Mouse (Mus musculus) bone marrow macrophage, adult 2 months (primary cell): Measurements from ENCODE around the gene Cyth1. TPM values are rescaled to one million over a fixed set of nuclear protein-coding genes. Genes with fewer than 3 reads are reported as not detected.

ENCODE experiments used
- H3K27ac ChIP-seq: 2 replicates; pipeline ENCODE4 v1.5.1; 2012; ENCODE audit warnings: low read depth, low read length; ENCODE audit not compliant: insufficient read depth
- H3K4me1 ChIP-seq: 2 replicates; pipeline ENCODE4 v1.6.1; 2012; ENCODE audit warnings: low read length; ENCODE audit not compliant: control insufficient read depth, insufficient read depth
- H3K4me3 ChIP-seq: 2 replicates; pipeline ENCODE4 v1.5.1; 2012; ENCODE audit warnings: mild to moderate bottlenecking, low read length, moderate library complexity; ENCODE audit not compliant: insufficient read depth
- CTCF ChIP-seq: IDR thresholded peaks from 2 replicates; pipeline ENCODE4 v1.5.1; 2012; ENCODE audit warnings: low read depth, mild to moderate bottlenecking, low read length, moderate library complexity
- POLR2A ChIP-seq: IDR thresholded peaks from 2 replicates; pipeline ENCODE4 v1.6.1; 2012; ENCODE audit warnings: mild to moderate bottlenecking, low read depth, low read length, borderline replicate concordance
- polyA plus RNA-seq: library from polyadenylated mRNA; stranded (reverse); fragments of >200 nt; gene quantifications from 2 replicates; pipeline ENCODE4 v1.2.4, GENCODE M21; 2012; ENCODE audit not compliant: missing spikeins, insufficient read depth, insufficient read length

Gene Cyth1
- polyA plus RNA-seq, 1 experiment, result 47.2 TPM

GRCm38 (mm10) chr11:118280218-118280617, 31.8 kb upstream of the Cyth1 start:
- peaks cover 5% of the 10 kb centered on the region; the same call in 1 of the 2 replicates for H3K4me1 ChIP-seq
- H3K27ac ChIP-seq, result no peak overlapping the region
- no peak overlapping the region for H3K4me3 ChIP-seq
- no peak for TF ChIP-seq CTCF
- TF ChIP-seq POLR2A, result no peak

- H3K4me3 ChIP-seq, result no peak overlapping the region
- H3K4me1 ChIP-seq, result peaks cover 11% of the 10 kb centered on the region; the same call in 1 of the 2 replicates
- TF ChIP-seq CTCF, result no peak
- no peak for TF ChIP-seq POLR2A
- no peak overlapping the region for H3K27ac ChIP-seq
These were observed 27.9 kb upstream of the Cyth1 start for GRCm38 (mm10) chr11:118276328-118276727.

GRCm38 (mm10) chr11:118275092-118275491, 26.7 kb upstream of the Cyth1 start:
- TF ChIP-seq CTCF (no peak), POLR2A (no peak)
- peaks cover 15% of the 10 kb centered on the region for H3K4me1 ChIP-seq
- H3K4me3 ChIP-seq, result peak overlapping the region; percentile 2; the same call in 1 of the 2 replicates
- H3K27ac ChIP-seq, result peak overlapping the region; percentile 66

- Histone ChIP-seq H3K4me3 (no peak overlapping the region), H3K4me1 (peaks cover 8% of the 10 kb centered on the region), H3K27ac (peak overlapping the region; percentile 39; the same call in 1 of the 2 replicates)
- TF ChIP-seq CTCF, result no peak
These were observed 21.4 kb upstream of the Cyth1 start for GRCm38 (mm10) chr11:118269827-118270226.

GRCm38 (mm10) chr11:118266666-118267046, 18.3 kb upstream of the Cyth1 start:
- Histone ChIP-seq H3K27ac (no peak overlapping the region), H3K4me3 (no peak overlapping the region), H3K4me1 (peaks cover 6% of the 10 kb centered on the region)
- TF ChIP-seq CTCF, result no peak
- no peak for TF ChIP-seq POLR2A

- no peak overlapping the region for H3K4me3 ChIP-seq
- no peak overlapping the region for H3K27ac ChIP-seq
- no peak for TF ChIP-seq POLR2A
- TF ChIP-seq CTCF, result no peak
- H3K4me1 ChIP-seq, result peaks cover 6% of the 10 kb centered on the region
These were observed 17.8 kb upstream of the Cyth1 start for GRCm38 (mm10) chr11:118266044-118266665.

- Histone ChIP-seq H3K4me3 (no peak overlapping the region), H3K4me1 (peaks cover 6% of the 10 kb centered on the region), H3K27ac (no peak overlapping the region)
- TF ChIP-seq POLR2A, result no peak
- no peak for TF ChIP-seq CTCF
These were observed 17.2 kb upstream of the Cyth1 start for GRCm38 (mm10) chr11:118265621-118266020.

- TF ChIP-seq POLR2A (no peak), CTCF (no peak)
- H3K27ac ChIP-seq, result no peak overlapping the region
- H3K4me1 ChIP-seq, result no peaks in the 10 kb centered on the region
- H3K4me3 ChIP-seq, result no peak overlapping the region
These were observed 14.8 kb upstream of the Cyth1 start for GRCm38 (mm10) chr11:118263146-118263545.

- TF ChIP-seq CTCF (no peak), POLR2A (no peak)
- Histone ChIP-seq H3K4me1 (no peaks in the 10 kb centered on the region), H3K27ac (no peak overlapping the region), H3K4me3 (no peak overlapping the region)
These were observed 11.7 kb upstream of the Cyth1 start for GRCm38 (mm10) chr11:118260081-118260480.

GRCm38 (mm10) chr11:118259580-118259979, 11.2 kb upstream of the Cyth1 start:
- Histone ChIP-seq H3K27ac (no peak overlapping the region), H3K4me1 (no peaks in the 10 kb centered on the region), H3K4me3 (no peak overlapping the region)
- TF ChIP-seq CTCF (no peak), POLR2A (no peak)
